Mouse (Mus musculus) small intestine, adult 2 months (tissue): ENCODE measurements at regions not wholly inside any gene's neighbourhood (a gene's known extent, or its start where the extent isn't known, plus 50 kb on each side); places are given as distances from the start of the nearest gene placed in this dataset.

Source experiments
- CTCF ChIP-seq: fragments of 200-500 bp; IDR thresholded peaks from 2 replicates; pipeline ENCODE4 v1.5.1; 2012; ENCODE audit warnings: low read depth, mild to moderate bottlenecking, control low read depth, inconsistent platforms, low read length, moderate library complexity, mixed read lengths; ENCODE audit not compliant: insufficient replicate concordance, insufficient read length; ENCODE audit errors: extremely low read depth
- POLR2A ChIP-seq: fragments of 200-500 bp; IDR thresholded peaks from 2 replicates; pipeline ENCODE4 v1.6.1; 2012; ENCODE audit warnings: low read depth, mild to moderate bottlenecking, control low read depth, inconsistent platforms, low read length, moderate library complexity

DNA sequence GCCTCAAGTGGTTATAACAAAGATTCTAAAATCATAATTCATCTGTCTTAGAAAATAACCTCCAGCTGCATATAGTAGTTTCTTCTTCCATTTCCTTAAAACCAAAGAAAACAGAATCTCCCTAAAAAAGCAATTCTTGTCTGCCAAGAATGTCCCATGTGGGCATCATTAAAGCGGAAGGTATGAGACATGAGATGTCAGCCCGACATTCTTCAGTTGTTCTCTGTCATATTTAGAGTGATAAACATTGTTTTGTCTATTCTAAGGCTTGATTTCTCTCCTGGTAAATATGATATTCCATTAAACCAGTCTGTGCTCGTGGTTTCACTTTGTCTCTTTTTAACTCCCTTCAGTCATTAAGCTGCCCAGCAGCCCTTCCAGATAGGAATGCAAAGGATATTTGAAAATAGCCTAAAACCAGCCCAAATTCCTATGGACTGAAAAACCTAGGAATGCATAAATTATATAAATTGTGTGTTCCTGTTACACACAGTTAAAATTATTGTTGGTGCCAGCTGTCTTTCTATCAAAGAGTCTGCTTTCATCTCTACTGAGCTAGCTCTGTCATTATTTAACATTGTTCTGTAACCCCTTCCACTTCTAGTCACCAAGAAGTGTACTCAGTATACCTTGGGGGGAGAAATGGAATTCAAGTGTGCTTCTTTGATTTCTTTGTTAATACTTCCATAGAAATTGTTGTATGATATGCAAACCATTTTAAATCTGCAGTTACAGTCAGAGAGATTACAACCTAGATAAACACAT, 191.4 kb upstream of the Gm9747 start:
- no peak for TF ChIP-seq CTCF
- no peak for TF ChIP-seq POLR2A
